Mouse (Mus musculus): Measurements from ENCODE around the gene Carns1. TPM values are rescaled to one million over a fixed set of nuclear protein-coding genes. Genes with fewer than 3 reads are reported as not detected.

The Carns1 gene
- total RNA-seq, 2 experiments from 2014 or later = 1.5 to 2.5 TPM

DNA sequence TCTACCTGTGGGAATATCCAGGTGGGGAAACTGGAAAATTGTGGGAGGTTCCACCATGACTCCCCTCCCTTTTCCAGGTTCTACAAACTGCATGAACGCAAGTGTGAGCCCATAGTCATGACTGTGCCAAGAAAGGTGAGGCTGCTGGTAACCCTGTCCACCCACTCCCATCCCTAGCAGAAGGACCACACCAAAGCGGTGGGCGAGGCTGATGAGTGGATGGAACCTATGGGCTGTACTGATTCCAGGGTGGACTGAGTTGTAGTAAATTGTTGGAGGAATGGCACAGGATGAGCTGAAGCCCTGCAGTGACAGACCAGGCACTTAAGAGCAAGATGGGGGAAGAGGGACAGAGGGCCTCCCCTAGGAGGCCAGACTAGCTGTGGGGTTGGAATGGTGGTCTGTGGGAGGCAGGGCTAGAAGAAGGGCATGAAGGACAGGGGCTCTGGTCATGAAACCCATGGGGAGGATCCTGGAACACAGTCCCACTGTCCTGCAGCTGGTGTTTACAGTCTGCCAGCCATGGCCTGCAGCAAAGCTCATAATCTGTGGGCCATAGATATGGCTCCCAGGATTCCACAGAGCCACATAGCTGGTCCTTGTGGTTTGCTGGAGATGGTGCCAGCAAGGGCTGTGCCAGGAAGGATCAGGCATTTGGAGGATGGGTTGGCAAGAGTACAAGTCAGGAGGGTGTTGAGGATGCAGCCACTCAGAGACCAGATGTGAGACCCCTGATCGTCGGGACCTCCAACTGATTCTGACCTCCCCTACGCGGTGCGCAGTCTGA is 22.6 kb downstream of the Carns1 start:
- no peak for ATAC-seq (replicated peaks; ENCODE audit: low FRiP score, poor library complexity, severe bottlenecking)

DNA sequence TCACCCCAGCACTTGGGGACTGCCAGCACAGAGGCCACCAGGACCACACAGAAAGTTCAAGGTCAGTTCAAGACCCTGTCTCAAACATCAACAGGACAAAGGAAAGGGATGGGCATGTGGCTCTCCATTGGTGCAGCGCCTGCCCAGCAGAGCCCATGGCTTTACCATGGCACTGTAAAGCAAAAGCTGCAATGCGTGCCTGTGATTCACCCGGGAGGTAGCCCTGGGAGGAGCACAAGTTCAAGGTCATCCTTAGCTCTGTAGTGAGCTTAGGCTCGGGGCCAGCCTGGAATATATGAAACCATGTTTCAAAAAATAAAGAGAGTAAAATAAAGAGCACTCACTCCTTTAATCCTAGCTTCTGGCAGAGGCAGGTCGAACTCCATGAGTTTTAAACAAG is 23.4 kb downstream of the Carns1 start:
- ATAC-seq (replicated peaks; ENCODE audit: low FRiP score, poor library complexity, severe bottlenecking) = no peak

- ATAC-seq (replicated peaks; ENCODE audit: low FRiP score, poor library complexity, severe bottlenecking) = no peak
These were observed 23.8 kb downstream of the Carns1 start for GRCm38 (mm10) chr19:4151488-4151860.

DNA sequence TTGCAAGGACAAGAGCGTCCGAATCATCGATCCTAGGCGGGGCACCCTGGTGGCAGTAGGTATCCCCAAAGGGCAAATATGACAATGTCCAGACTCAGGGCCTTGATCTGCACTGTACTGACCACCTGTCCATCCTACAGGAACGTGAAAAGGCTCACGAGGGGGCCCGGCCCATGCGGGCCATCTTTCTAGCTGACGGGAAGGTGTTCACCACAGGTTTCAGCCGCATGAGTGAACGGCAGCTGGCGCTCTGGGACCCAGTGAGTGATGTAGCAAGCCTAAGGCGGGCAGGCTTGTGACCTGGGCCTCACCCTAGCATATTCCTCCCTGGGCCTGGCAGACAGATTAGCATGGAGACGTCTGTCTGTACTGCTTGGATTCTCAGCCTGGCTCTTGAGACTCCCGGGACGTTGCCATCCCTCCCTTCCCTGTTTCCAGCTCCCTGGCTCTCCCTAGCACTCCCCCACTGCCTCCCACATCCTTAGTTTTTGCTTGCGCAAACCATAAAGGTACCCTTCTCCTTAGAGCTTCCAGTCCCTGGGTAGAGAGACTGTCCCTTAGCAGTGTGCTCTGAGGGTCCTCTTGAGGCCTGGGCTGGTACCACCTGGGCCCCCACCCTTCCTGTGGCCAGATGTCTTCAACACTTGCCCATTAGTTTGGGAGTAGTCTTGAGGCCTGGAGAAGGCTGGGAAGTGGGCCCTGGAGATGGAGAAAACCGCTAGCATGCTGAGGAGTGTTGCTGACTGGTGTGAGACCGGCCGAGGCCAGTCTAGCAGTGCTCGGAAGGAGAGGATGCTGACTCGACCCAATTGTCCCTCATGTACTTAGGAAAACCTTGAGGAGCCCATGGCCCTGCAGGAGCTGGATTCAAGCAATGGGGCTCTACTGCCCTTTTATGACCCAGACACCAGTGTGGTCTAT is 24.5 kb downstream of the Carns1 start:
- ATAC-seq (replicated peaks; ENCODE audit: low FRiP score, poor library complexity, severe bottlenecking) = no peak

GRCm38 (mm10) chr19:4149764-4150461 is 25.4 kb downstream of the Carns1 start:
- ATAC-seq (replicated peaks; ENCODE audit: low FRiP score, poor library complexity, severe bottlenecking) = no peak

DNA sequence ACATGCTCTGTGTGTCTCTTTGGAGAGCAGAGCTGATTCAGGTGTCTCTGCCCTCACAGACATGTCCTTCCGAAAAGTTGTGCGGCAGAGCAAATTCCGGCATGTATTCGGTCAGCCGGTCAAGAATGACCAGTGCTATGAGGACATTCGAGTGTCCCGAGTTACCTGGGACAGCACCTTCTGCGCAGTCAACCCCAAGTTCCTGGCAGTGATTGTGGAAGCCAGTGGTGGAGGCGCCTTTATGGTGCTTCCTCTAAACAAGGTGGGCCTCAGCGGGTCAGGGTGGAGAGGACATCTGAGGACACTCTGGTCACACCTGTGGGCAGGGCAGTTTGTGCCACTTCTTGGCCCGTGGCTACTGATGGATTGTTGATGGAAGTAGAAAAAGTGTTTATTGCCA is 26.0 kb downstream of the Carns1 start:
- ATAC-seq (replicated peaks; ENCODE audit: low FRiP score, poor library complexity, severe bottlenecking) = no peak

DNA sequence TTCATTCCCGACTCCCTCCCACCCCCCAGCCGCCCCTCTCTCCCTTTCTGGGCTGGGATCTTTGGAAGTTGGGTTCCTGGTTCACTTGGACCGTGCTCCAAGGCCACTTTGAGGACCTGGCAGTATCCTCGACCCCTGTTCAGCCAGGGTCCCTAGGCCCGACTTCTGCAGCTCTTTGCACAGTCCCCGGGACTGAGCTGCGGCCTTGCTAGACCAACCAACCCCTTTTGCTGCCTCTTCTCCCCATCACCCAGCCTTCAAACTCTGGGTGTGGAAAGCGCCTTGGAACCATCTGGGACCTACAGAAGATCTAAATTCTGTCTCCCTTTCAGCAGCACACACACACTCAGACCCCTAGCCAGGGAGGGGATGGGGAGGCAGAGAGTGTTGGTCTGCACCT is 26.5 kb downstream of the Carns1 start:
- ATAC-seq (replicated peaks; ENCODE audit: low FRiP score, poor library complexity, severe bottlenecking) = no peak

DNA sequence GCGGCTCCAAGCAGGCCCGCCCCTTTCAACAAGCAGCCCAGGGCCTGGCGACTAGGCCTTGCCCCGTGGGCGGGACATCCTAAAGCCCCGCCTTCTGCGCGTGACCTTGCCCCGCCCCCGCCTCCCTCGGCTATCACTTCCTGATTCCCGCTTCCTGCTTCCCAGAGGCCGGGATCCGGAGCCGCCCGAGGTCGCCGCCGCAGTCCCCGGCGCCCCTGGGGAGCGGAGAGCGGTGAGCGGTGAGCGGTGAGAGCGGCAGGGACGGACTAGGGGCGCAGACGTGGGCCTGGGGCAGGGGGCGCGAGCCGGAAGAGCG is 26.8 kb downstream of the Carns1 start, which contains the start of gene Coro1b:
Gene Coro1b, plus strand, starts transcription at position 129 of the 316 bp plus-strand sequence.
- peak; percentile 89 for ATAC-seq (replicated peaks; ENCODE audit: low FRiP score, poor library complexity, severe bottlenecking)

- peak; percentile 36; the same call in 1 of the 2 replicates for ATAC-seq (replicated peaks; ENCODE audit: low FRiP score, poor library complexity, severe bottlenecking)
These were observed 27.3 kb downstream of the Carns1 start for GRCm38 (mm10) chr19:4147782-4148490.

GRCm38 (mm10) chr19:4147022-4147405 is 28.3 kb downstream of the Carns1 start:
- ATAC-seq (replicated peaks; ENCODE audit: low FRiP score, poor library complexity, severe bottlenecking) = no peak

DNA sequence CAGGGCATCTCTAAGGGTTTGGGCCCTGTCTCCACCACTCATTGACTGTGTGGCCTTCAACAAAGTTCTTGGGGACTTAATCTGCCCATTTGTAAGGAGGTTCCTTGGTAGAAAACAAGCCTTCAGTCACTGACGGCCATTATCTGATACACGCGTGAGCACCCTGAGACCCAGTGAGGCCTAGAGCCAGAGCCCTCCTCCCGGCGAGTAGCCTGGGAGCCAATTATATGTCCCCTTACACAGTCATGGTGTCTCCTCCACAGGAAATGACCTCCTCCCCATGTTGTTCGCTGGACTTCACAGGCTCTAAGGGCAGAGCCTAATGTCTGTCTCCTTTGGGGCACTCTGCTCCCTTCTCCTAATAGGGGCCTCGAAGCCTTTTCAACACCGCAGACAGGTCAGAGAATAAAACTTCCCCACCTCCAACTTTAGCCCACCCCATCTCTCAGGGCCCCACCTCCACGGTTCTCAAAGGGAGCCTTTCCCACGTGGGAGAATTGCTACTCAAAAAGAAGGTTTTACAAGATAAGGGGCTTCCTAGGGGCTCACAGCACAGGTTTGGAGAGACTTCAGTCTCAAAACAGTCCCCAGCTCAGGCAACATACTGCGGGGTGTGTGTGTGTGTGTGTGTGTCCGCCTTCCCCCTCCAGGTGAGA is 28.8 kb downstream of the Carns1 start:
- ATAC-seq (replicated peaks; ENCODE audit: low FRiP score, poor library complexity, severe bottlenecking) = no peak

GRCm38 (mm10) chr19:4145936-4146335 is 29.3 kb downstream of the Carns1 start:
- ATAC-seq (replicated peaks; ENCODE audit: low FRiP score, poor library complexity, severe bottlenecking) = no peak

- no peak for ATAC-seq (replicated peaks; ENCODE audit: low FRiP score, poor library complexity, severe bottlenecking)
These were observed 30.5 kb downstream of the Carns1 start for GRCm38 (mm10) chr19:4144550-4145498.

DNA sequence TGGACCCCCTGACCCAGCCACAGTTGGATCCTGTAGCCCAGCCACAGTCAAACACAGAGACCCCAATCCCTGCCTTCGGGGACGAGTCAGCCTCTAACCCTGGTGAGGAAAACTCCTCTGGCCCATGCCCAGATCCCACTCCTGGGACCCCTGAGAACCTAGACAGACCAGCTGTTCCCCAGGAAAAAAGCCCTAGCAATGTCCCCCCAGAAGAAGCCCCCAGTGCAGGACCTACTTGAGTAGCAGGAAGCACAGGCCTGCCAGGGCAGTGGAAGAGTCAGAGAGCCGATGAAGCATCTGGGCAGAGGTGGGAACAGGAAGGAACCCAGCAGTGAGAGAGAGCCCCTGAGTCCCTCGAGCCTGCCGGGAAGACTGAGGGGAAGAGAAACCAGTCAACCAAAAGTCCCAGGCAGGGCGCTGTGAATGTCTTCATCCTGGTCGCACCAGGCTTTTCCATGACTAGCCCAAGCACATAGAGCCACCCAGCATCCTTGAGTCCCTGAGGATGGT is 31.5 kb downstream of the Carns1 start, which contains the start of gene Cabp4:
Gene Cabp4, minus strand, starts transcription at position 275 of the 510 bp plus-strand sequence.
- no peak for ATAC-seq (replicated peaks; ENCODE audit: low FRiP score, poor library complexity, severe bottlenecking)

DNA sequence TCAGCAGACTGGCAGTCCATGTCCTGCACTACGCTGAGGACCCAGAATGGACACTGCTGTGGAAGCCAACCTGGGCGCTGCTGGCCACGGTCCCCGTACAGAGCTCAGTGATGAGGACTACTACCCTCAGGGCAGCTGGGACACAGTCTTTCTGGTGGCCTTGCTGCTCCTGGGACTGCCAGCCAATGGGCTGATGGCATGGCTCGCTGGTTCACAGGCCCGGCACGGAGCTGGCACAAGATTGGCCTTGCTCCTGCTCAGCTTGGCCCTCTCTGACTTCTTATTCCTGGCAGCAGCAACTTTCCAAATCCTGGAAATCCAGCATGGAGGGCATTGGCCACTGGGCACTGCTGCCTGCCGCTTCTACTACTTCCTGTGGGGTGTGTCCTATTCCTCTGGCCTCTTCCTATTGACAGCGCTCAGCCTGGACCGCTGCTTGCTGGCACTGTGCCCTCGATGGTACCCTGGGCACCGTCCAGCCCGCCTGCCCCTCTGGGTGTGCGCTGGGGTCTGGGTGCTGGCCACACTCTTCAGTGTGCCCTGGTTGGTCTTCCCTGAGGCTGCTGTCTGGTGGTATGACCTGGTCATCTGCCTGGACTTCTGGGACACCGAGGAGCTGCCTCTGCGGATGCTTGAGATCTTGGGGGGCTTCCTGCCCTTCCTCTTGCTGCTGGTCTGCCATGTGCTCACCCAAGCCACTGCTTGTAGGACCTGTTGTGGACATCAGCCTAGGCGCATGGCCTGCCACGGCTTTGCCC is 32.7 kb downstream of the Carns1 start:
- ATAC-seq (replicated peaks; ENCODE audit: low FRiP score, poor library complexity, severe bottlenecking) = no peak

DNA sequence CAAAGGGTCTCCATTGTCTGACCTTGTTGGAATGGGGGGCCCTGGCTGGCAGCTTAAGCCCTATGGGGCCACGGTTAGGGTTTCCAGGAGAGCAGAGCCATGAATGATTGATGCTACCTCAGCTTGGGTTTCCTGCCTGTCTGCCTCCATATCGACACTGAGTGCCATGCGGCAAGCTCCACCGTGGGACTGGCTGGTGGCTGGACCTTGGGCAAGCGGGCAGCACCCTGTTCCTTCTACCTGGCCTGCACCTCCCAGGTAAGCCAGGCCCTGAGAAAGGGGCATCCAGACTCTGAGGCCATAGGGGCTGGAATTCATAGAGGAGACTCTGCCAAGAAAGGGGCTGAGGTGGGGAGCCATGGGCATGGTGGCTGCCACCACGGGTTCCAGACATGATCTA is 35.1 kb downstream of the Carns1 start:
- no peak for ATAC-seq (replicated peaks; ENCODE audit: low FRiP score, poor library complexity, severe bottlenecking)

- ATAC-seq (replicated peaks; ENCODE audit: low FRiP score, poor library complexity, severe bottlenecking) = no peak
These were observed 35.8 kb downstream of the Carns1 start, which contains the start of gene Gpr152 for GRCm38 (mm10) chr19:4139446-4139845. Gene Gpr152 (plus strand): TSS chr19:4139787.
